Mouse (Mus musculus) adrenal gland, adult 18-20 months (tissue): ENCODE measurements at regions not wholly inside any gene's neighbourhood (a gene's known extent, or its start where the extent isn't known, plus 50 kb on each side); places are given as distances from the start of the nearest gene placed in this dataset.

Source experiments
- DNase-seq, 2 experiments: peaks; one replicate each; pipeline ENCODE4 v3.0.0; 2021 to 2022; ENCODE audit warnings: low spot score in 2 of 2

DNA sequence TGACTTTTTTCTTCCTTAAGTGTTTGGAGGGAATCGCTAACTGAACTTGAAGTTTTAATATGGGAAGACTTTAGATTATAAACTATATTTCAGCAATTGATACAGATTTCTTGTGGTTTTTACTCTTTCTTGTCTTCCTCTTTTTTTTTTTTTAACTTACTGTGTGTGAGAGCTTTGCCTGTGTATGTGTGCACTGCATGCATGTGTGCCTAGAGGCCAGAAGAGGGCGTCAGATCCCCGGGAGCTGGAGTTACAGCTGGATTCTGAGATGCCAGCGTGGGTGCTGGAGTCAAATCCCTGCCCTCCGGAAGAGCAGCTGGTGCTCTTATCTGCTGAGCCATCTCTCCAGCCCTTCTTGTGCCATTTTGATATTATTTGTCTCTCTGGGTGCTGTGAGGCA lies 129.6 kb downstream of the Trim33 start:
- no peak for DNase-seq

DNA sequence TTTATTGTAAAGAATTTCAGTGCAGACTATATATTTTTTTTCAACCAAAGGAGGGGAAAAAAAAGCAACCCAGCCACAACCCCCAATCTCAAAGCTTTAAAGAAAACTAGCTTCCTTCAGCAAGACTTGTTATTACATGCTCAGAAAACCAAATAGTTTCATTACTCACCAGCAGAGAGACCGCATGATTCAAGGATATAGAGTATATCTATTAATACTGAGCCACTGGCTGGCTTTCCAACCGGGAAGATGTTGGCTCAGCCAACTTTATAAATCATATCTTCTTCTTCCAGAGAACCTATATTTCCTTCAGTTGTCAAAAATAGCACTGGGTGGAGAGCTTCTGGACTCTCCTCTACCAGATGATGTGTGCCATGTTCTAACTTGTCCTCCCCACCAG lies 133.2 kb downstream of the Trim33 start:
- DNase-seq = no peak

DNA sequence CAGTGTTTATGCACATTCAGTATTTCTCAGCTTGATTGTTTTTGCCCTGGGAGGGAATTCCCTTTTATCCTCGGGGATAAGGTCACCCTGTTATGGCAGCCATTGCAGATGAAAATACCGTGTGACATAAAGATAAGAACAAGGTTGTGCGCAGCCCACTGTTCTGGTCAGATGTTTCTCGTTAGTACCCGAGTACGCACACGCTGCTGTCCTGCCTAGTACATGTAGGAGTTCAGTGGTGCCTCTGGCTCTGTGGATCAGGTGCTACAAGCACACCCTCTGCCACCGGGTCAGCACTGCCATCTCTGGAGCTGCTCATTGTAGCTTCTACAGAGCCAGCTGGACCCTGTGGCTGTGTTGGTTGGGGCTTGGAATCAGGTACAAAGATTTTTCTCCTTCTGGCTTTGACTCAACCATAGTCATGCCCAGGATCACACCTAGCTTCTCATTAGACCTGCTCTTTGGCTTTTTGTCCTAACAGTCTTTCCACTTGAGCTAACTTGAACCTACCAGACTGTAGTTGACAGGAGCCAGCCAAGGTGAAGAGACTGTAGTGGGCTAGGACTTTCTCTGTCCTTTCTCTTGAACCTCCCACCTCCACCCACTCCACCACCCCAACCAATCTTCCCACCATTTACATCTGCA lies 136.1 kb downstream of the Trim33 start:
- no peak for DNase-seq

DNA sequence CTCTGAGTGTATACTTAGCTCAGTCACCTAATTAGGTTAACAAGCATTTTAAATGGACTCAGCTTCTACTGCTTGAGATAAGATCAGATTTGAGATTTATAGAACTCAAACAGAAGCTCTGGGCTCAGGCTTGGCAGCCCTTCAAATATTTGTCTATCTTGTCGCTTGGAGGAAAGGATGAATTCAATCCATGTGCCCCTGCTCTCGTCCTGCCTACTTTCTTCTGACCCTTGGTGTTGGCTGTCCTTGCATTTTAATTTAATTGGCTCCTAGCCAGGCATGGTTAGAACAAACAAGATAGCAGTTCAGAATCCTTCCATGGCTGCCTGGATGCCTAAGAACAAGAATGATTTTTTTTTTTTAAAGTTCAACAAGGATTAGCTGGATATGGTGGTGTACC lies 137.2 kb downstream of the Trim33 start:
- DNase-seq = no peak

DNA sequence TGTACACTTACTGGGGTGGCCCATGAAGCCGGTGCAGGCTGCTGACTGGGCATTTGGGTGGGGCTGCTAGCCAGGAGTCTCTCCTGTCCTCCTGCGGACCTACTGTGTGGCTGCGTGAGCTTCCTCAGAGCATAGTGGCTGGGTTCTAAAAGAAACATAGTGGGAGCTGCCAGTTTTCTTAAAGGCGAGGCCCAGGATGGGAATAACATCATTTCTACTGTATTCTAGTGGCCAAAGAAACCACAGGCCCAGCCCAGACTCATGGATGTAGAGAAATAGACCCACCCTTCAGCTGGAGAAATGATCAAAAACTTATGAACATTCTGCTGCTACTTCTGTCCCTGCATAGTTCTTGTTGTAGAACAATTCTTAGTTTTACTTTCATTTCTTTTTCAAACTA lies 138.7 kb downstream of the Trim33 start:
- DNase-seq = no peak

DNA sequence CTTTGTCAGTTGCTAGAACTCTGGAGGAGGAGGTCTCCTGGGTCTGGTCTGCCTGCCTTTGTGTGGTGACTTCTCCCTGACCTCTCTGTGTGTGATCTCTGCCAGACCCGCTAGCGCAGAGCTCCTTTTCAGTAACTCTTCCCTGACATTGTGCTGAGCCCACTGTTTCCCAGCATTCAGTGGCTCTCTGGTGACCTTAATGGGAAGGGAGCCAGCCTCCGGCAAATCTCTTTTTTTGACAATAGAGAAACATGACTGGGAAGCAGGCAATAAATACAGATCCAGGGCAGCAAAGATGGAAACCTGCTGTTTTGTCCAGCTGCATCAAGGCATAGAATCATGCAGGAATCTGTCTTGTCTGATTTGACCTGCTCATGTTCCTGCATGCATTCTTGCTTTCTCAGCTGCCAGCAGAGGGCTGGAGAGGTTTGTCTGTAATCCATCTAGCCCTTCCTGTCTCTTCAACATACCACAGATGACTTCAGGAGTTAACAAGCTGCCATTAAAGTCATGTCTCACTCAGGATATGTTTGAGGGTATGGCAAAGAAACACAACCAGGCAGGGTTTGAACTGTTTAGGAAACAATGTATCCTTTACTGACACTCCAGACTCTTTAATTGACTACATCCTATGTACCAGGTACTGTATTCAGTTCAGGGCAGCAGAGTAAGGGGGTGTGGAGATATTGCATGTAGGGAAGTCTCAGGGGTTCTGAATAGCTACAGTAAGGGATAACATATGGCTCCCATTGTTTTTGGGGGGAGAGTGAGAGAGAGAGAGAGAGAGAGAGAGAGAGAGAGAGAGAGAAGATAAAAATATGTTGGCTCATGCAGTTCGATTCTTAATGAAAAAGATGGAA lies 140.9 kb downstream of the Trim33 start:
- DNase-seq = no peak

DNA sequence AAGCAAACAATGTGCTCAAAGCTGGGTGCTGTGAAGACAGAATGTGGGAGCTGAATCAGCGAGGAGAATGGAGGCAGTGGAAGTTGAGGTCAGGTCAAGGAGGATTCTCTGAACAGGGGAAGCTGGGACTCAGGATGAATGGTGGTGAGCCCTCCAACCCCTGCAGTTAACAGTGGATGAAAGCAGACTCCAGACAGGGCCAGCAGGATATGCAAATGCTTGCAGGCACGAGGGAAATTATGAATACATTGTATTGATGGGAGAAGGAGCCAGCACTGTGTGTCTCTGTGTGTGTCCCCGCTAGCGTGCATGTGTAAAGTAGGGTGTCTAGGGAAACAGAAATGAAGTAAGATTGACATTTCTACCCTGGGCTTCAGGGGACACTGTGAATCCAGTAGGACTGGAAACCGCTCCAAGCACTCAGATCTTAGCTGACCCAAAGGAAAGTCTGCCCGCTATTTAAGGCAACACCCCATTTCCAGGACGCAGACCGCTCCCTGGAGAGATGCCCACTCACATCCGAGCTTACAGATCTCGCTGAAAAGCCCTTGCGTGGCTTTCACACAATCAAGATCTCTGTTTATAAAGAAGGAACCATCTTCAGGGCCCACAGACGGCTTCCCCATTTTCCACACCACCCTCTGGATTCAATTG lies 141.7 kb downstream of the Trim33 start:
- no peak for DNase-seq

DNA sequence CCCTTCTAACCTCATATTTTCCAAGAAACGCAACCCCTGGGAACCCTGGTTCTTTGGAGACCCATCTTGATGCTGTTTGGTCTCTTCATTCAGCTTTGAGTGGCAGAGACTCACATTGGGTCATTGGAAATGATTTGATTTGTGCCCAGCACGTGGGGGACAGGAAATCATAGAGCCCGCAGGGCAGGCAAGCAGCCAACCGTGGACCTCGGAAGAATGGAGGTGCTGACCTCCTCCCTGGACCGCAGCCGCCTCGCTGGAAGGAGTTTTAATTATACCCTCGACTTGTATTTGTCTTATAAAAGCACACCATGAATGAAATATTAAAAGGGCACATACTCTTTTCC lies 142.2 kb downstream of the Trim33 start:
- no peak for DNase-seq

DNA sequence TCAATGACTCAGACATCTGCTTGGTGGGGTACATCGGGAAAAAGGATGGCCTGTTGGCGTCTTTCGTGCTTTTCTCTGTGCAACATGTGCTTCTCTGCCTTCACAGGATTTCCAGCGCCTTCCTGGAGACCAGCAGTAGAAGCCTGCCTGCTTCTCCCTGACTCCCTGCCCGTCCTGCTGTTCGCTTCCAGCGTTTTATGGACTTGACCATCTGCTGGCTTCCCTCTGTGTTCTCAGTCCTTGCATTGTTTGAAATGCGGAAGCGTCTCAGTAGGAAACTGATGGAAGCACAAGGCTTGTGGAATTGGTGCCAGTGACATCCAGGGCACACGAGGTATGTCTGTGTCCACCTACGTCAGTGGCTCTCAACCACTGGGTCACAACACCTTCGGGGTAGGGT lies 143.7 kb downstream of the Trim33 start:
- no peak for DNase-seq

DNA sequence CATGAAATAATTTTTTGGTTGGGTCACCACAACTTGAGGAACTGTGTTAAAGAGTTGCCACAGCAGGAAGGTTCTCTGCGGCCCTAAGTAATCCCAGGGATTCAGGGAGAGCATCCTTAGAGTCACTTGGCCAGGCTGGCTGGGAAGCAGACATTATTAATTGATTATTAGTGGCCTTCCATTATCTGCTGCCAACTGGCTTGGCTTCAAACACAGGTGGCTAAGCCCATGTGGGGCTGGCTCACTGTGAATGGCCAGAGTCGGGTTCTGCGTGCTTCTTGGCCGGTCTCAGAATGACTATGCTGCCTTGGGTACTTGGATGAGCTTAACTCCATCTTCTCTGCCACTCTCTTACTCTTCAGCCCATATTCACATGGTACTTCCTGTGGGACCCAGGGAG lies 144.2 kb downstream of the Trim33 start:
- DNase-seq = no peak

DNA sequence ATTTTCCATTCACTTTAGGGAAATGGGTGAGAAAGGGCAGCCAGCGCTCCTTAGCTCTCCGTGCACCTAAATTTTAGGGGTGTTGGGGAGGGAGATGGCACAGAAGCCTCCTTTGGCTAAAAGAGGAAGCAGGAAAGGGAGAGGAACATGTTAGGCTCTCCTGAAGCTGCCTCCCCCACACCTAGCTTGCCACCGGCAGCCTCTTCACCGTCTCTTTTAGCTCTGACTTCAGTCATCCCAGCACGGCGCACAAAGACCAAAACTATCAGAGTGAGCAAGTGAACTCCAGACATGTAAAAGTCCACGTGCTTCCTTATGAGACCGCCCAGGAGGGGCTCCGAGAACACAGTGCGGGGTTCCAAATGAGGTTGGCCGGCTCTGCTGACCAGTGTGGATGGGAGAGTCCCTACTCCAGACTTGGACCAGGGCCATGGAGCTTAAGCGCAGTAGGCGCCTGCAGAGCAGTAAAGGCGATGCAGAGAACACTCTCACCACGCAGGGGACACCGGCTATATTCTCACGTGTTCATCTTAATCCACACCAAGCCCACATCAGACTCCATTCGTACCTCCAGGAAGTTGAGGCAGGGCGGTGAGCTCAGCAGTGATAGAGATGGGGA lies 146.8 kb downstream of the Trim33 start:
- no peak for DNase-seq

DNA sequence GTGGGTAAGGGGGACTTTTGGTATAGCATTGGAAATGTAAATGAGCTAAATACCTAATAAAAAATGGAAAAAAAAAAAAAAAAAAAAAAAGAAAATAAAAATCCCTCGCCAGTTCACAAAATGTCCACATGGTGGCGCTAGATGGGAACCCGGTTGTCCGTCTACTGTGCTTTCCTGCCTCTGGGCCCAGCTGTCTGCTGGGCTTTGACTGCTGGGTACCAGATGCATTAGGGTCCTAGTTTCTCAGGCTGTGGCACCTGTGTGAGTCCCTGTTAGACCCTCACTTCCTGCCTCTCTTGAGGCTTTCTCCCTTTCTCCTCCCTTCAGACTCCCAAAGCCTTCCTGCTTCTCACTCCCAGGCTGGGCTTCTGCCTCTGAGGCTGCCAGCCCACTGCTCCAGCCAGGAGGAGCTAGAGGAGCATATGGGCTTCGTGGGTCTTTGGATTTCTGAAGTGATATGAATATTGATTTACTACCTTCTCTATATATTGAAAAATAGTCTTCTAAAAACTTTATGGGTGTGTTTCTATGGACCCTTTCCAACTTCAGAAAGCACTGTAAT lies 145.7 kb upstream of the Syt6 start:
- no peak for DNase-seq

DNA sequence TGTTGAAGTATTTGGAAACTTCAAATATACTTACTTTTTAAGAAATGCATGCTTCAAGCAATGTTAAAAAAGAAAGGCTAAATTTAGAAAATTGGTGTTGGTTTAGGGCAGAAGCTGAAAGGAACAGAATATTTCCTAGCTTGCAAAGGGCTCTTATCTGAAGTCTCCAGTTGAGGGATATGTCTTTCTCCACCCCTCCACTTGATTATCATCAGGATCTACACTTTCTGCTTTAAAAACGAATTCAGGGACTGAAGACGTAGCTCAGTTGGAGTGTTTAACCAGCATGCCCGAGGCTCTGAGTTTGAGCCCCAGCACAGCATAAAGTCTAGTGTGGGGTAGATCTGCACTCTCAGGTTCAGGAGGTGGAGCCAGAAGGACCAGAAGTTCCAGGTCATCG lies 144.9 kb upstream of the Syt6 start:
- DNase-seq = no peak

DNA sequence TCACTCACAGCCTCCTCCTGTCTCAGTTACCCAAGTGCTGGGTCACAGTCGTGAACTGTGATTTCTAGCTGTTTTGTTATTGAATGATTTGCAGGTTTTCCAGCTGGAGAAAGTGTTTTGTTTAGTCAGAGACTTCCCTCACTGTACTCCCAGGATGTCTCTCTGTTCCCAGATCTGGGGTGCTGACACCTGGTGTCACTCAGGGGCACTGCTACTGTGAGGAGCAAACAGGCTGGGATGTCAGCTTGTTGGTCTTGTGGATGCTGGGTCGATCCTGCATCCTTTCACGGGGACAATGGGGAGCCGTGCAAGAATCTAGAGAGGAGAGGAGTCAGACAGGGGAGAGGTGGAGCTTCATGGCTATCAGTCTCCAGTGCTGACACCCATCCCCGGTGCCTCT lies 142.8 kb upstream of the Syt6 start:
- no peak for DNase-seq

DNA sequence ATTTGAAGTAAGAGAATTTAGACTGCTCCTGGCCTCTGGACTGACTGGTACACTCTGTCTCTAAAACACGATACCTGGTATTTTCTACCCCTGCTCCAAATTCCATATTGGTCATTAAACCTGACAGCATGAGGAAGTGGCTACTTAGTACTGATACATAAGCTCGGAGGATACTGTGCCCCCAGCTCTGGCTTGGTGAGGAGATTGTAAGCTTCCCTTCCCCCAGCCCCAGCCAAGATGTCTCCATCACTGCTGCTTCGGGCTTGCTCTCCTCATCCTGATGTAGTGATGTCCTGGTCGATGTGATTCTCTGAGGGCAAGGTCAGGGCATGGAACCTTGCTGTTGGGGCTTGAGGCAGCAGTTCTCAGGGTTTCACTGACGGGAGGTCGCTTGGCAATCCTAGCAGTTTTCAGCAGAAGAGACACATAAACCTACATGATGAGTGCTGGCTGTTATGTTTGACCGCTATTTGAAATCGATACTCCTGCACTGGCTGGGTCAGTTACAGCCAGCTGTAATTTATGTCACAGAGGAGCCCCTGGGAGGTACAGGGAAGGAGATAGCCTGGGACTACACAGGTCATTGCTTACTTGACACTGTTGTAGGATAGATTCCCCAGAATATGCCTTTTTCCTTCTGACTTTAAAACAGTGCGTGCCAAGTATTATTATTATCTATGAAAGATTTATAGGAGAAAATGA lies 138.0 kb upstream of the Syt6 start:
- DNase-seq = no peak

DNA sequence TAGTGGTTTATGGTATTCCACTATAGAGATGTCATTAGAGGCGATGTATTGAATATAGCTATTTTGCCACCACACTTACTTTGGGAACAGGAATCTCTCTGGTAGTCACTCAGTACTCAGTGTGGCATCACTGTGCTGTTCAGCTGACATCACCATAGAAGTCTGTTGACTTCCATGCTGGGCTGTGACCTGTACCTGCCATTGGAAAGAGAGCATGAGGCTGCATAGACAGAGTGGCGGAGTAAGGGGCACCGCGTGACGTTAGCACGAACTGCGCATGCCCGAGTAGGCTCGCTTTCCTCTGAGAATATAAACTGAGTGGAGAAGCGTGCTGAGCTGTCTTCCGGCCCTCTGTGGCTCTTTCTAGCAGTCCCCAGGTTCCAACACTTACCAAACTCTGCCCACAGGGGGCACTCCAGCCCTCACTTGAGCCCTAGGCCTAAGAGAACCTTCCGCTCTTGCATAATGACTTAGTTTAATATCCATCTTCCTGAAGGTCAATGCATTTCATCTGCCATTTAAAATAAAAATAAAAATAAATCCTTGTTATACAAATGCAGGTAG lies 136.2 kb upstream of the Syt6 start:
- peak; percentile 55 to 59 for DNase-seq

DNA sequence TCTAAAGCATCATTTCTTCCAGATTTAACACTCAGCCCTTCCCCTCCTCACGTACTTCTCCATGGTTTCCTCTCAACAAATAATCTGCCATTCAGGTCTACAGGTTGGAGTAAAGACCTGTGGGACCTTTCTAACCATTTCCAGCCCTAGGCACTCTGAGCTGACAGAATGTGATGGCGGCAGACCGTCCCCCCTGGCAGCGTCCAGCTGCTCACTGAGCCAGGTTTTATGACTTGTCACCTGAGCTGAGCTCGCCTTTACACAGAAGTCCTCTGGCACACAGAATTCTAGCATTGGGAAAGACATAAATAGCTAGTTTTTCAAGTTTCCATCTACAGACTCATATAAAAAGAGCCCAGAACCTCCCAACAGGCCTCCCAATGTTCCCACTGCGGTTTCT lies 131.8 kb upstream of the Syt6 start:
- no peak for DNase-seq

DNA sequence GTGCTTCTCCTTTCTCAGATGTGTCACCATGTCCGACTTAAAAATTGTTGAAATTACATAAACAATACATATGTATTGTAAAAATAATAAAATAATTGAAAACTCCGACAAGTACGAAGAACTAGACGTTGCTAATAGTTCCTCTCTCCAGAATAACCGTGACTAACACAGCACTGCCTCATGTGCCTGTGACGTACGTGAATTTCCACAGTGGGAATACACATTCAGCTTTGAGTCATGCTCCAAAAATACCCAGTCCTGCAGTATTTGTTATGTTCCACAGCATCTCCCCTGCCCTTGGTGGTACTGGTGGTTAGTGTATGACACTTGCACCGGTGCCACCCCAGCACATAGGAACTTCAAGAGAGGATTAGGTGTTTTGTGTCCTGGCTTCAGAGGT lies 129.2 kb upstream of the Syt6 start:
- DNase-seq = no peak

DNA sequence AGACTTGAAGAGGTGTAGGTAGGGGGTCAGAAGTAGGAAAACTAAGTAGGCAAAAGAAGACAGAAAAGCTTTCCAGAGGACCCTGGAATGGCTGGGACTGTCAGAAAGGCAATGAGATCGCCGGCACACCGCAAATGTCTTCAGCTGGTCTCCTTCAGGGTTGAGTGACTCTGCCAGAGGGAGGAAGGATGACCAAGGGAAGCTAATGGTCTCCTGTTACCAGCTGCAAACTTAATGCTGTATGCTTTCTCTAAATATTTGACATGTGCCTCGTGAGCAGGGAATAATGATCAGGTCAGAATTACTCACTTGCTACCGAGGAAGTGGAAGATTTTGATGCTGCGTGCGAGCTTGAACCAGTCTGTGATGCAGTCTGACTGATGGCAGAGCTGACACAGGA lies 125.2 kb upstream of the Syt6 start:
- DNase-seq = no peak

DNA sequence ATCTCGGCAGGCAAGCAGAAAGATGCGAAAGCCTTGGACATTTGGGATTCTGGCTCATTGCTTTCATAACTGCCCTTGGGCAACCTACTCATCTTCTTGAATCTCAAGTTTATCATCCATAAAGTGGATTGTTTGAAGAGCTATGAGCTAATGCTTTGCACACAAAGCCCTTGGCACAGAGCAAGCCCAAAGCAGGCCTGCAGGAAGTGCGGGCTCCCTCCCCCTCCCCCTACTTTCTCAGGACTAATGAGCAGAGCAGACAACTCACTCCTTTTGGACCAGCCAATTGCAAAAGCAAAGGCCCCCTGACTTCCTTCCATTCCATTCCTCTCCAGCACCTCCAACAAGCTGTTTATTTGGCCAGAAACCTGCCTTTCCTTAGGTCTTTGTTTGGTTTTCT lies 123.1 kb upstream of the Syt6 start:
- DNase-seq = no peak

DNA sequence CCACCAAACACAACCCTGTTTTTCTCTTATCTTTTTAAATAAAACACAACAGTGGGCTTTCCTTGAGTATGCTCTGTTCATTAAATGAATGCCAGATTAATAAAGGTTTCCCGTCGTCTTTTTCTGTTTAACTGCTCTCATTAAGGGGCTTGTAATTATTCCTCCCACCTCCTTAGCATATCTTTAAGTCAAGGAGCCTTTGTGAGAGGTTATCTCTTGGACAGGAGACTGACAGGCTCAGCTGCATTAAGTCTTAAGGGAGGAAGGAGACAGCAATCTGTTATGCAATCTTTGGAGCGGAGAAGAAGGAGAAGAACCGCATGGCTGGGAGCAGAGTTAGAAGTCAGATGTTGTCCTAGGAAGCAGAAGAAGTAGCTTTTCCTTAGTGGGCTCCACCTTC lies 111.3 kb upstream of the Syt6 start:
- no peak for DNase-seq
